Mouse (Mus musculus) heart, postnatal 25 days (tissue): ENCODE measurements at regions not wholly inside any gene's neighbourhood (a gene's known extent, or its start where the extent isn't known, plus 50 kb on each side); places are given as distances from the start of the nearest gene placed in this dataset.

ENCODE experiments used
- DNase-seq: peaks from one replicate; pipeline ENCODE4 v3.0.0; 2022; ENCODE audit warnings: low spot score
- intact Hi-C: fragments of 180-260 bp; cut with DNase I; formaldehyde crosslinking; loops from one replicate; pipeline ENCODE4 v1.15.1; 2025

GRCm38 (mm10) chr13:38756629-38757227 is 97.9 kb upstream of the Eef1e1 start:
- intact Hi-C loops, result no loop called here
- DNase-seq, result no peak

- no peak for DNase-seq
- intact Hi-C loops, result no loop called here
Measured at GRCm38 (mm10) chr13:38753722-38754121, 94.9 kb upstream of the Eef1e1 start.

GRCm38 (mm10) chr13:38751876-38752275 is 93.0 kb upstream of the Eef1e1 start:
- intact Hi-C loops, result no loop called here

GRCm38 (mm10) chr13:38740066-38740465 is 81.2 kb upstream of the Eef1e1 start:
- DNase-seq, result no peak
- intact Hi-C loops, result no loop called here

More at GRCm38 (mm10) chr13:38751876-38752275, 93.0 kb upstream of the Eef1e1 start:
- no peak for DNase-seq

- intact Hi-C loops, result no loop called here
- no peak for DNase-seq
Measured at GRCm38 (mm10) chr13:38736361-38737035, 77.6 kb upstream of the Eef1e1 start.

GRCm38 (mm10) chr13:38735294-38735693 is 76.4 kb upstream of the Eef1e1 start:
- intact Hi-C loops, result no loop called here
- no peak for DNase-seq

- no peak for DNase-seq
- intact Hi-C loops, result no loop called here
Measured at GRCm38 (mm10) chr13:38733246-38733645, 74.4 kb upstream of the Eef1e1 start.

GRCm38 (mm10) chr13:38725452-38725851 is 66.6 kb upstream of the Eef1e1 start:
- intact Hi-C loops, result no loop called here
- no peak for DNase-seq

- intact Hi-C loops, result no loop called here
- DNase-seq, result no peak
Measured at GRCm38 (mm10) chr13:38721166-38721565, 62.3 kb upstream of the Eef1e1 start.

GRCm38 (mm10) chr13:38714838-38715237 is 56.0 kb upstream of the Eef1e1 start:
- intact Hi-C loops, result no loop called here
- no peak for DNase-seq
